Mouse (Mus musculus): ENCODE measurements around the gene Pcsk5.
A peak's percentile ranks its signal among the peaks of the same experiment; 100 is the strongest.

Pcsk5 gene

GRCm38 (mm10) chr19:17396802-17397201 lies 440.6 kb downstream of the Pcsk5 start:
- no peak for DNase-seq (ENCODE audit: low read depth)

DNA sequence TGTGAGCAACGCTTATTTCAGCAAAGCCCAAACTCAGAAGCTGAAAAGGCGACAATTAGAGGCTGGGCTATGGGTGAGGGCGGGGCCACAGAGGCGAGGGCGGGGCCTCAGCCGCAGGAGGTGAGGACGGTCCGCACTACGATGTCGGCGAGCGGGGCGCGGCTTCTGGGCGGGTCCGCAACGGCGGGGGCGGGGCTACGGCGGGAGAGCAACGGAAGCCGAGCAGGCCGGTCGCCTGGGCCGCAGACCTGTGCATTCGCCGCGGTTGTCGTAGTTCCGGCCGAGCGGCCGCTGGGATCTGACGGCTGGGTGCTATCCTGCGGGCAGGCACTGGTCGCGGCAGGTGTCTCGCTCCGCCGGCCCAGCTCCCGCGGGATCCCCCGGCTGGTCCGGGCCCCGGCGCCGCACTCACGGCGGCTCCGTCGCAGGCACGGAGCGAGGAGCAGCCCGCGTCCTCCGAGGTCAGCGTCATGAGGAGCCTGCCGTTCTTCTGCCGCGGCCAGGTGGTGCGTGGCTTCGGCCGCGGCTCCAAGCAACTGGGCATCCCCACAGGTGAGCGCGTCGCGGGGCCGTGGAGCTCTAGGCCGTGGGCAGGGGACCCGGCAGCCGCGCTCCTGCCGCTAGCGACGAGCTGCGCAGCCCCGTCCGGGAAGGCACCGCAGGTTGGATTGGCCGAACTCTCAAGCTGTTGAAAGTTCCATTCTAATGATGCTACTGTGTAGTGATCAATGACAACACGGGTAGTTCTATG lies 443.4 kb downstream of the Pcsk5 start, which contains the start of gene Rfk:
Gene Rfk (plus strand): TSS at position 203 of the 751 bp plus-strand sequence.
- peak; percentile 83 for DNase-seq (ENCODE audit: low read depth)

GRCm38 (mm10) chr19:17392866-17393265 lies 444.6 kb downstream of the Pcsk5 start:
- no peak for DNase-seq (ENCODE audit: low read depth)

DNA sequence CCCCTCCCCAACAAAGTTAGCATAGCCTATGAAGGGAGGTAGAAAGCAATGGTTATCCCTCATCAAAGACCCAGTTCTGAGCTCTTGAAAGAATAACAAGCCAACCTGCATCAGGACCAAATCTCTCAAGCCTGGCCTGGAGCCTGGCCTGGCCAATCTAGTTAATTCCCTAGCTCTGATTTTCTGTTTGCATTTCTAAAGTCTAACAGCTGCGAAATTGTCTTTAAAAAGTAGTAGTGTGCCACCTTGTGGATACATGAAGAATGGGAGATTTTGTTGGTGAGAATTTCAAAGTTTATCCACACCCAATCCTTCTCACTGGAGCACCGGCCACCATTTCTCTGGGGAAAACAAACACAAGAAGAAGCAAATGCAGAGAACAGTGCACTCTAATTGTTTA lies 449.0 kb downstream of the Pcsk5 start:
- no peak for DNase-seq (ENCODE audit: low read depth)

DNA sequence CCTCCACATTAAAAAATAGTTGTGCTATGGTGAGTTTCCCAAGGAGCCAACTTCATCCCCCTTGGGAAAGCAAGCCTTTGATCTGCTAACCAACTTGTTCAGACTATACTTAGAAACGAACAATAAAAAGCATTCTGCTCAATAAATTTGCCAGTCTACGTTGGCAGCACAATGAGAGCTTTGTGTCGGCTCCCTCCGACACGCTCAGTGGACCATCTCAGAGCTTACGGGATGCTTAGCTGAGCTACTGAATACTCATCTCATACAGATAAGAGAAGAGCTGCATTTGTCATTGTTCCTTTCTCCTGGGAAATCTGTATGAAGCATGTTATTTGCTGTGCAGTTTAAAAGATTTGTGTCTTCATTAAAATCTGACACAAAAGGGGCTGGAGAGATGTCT lies 451.0 kb downstream of the Pcsk5 start:
- DNase-seq (ENCODE audit: low read depth): no peak

- DNase-seq (ENCODE audit: low read depth): no peak
Measured at GRCm38 (mm10) chr19:17385426-17385825, 452.0 kb downstream of the Pcsk5 start.

DNA sequence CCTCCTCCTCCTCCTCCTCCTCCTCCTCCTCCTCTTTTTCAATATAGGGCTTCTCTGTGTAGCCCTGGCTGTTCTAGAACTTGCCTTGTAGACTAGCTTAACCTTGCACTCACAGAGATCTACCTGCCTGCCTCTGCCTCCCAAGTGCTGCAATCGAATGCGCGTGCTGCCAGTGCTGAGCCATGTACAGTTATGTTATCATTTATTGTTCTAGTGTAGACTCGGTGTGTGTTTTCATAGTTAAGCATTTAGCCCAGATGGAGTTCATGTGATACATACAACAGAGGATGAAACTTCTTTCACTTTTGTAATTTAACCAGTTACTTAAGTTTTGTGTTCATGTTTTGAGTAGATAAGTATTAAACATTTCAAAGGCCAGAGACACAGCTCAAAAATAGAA lies 452.4 kb downstream of the Pcsk5 start:
- no peak for DNase-seq (ENCODE audit: low read depth)

DNA sequence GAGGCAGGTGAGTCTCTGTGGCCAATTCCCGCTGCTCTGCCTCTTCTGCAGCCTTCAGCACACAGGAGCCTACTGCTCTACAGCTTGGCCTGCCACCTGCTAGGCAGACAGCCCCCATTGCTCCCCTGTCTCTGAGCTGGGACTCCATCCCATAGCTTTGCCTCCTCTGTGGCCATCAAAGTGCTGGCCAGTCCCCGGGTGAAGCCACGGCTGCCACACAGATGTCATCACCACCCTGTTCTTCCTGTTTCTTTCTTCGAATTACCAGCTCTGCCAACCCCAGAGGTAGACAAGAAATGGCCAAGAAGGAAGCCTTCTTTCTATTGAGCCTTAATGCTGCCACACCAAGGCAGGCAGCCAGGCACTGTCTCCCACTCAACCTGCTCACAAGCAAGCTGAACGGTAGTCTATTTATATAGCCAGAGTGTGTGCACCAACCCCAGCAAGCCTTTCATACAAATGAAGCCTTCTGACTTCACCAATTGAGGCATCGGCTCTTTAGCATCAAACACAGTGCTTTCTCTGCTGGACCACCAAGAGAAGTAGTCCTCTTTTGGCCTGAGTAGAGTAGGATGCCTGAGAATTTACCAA lies 454.5 kb downstream of the Pcsk5 start:
- no peak for DNase-seq (ENCODE audit: low read depth)
